Mouse (Mus musculus) thymus, postnatal 10 days (tissue): Measurements from ENCODE around the gene Pcca.

Experiments
- DNase-seq, 2 experiments: peaks; one replicate each; pipeline ENCODE4 v3.0.0; 2021; ENCODE audit warnings: low spot score in 2 of 2

Pcca gene

DNA sequence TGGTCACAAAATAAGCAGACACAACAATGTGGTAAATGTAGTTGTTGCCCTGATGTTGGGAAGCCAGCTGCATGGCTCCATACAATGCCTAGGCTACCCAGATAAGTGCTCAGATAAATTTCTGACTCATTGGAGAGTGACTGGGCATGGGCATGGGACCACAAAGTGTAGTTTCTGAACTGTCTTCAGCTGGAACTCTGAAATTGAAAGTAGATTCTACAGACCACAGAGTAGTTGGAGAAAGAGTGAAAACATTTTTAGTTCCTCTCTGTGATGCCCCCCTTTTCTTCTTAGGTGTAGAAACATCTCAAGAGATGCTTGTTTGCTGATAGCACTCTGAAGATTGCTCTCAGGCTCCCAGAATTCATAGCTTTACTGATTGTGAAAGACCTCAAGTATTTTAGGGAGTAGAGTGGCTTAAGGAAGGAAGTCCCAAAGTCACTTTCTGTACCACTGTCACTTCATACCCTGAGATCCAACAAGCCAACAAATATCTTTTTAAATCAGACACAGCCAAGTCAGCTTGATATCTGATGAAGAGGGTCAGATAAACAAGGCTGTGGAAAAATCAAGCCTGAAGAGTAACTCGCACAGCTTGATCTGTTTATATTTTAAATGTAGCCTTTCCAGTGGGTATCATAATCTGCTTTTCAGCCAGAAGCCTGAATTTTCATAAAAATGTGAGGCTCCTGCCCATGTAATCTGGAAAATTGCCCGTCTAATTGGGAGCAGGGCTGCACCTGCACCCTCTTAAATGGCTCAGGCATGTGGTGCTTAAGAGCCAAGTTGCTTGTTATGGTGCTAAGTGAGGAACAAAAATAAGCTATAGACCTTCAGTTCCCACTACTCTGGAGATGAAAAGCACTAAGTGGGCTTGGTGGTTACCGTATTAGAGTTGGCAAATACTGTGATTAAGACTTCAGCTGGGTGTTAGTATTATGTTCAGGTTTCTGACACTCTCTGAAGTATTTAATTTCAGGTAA lies 214.0 kb downstream of the Pcca start:
- DNase-seq: no peak

DNA sequence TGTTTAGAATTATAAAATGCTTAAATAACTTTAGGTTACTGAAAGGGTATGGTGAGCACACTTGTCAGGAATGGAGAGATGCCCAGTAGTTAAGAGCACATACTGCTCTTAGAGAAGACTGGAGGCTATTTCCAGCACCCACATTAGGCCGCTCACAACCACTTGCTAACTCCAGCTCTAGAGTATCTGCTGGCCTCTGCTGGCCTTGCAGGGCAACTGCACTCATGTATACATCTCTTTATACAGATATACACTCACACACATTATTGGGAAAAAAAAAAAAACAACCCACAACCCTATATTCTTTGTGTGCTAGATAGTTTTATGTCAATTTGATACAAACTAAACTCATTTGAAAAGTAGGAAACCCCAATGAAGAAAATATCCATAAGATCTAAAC lies 217.4 kb downstream of the Pcca start:
- DNase-seq: no peak

GRCm38 (mm10) chr14:122753278-122753677 lies 219.2 kb downstream of the Pcca start:
- DNase-seq: no peak

DNA sequence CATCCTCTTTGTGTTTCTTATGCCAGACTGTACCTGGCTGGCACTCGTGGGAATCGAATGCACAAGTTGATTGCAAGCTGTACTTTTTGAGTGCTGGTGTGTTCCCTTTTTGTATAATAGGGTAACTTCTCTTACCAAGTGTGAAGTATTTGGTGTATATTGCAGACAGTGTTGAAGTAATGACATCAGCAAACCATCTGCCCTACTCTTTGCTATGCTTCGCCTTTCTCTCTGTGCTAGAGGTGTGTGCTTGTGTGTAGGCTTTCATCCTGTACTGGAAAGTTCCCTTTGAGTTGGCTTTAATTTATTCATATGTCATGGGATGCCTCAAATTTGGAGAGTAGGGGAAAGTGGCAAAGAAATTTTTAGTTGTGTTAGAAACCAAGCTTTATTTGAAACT lies 220.2 kb downstream of the Pcca start:
- DNase-seq: no peak

- DNase-seq: no peak
These were observed 221.4 kb downstream of the Pcca start for GRCm38 (mm10) chr14:122755559-122755958.

GRCm38 (mm10) chr14:122756671-122757070 lies 222.5 kb downstream of the Pcca start:
- no peak for DNase-seq

DNA sequence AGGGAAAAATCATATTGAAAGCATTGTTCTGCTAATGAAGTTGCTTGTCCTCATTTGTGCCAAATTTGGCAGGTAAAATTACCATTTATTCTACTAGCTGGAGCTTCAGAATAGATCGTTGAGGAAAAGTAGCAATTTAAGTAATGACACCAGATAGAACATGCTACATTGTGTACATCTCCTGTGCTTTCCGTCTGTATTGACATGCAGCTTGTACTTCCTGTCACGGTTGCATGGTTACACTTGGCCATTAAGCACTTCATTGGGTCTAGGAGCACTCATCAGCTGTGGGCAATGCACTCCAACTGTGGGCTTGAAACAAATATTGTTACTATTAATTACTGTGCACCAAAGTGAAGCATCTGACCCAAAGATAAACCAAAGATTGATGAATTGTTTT lies 225.8 kb downstream of the Pcca start:
- DNase-seq: no peak

GRCm38 (mm10) chr14:122760803-122761202 lies 226.7 kb downstream of the Pcca start:
- DNase-seq: no peak

- DNase-seq: no peak
These were observed 228.5 kb downstream of the Pcca start for GRCm38 (mm10) chr14:122762603-122763002.

GRCm38 (mm10) chr14:122765951-122766350 lies 231.8 kb downstream of the Pcca start:
- DNase-seq: no peak

DNA sequence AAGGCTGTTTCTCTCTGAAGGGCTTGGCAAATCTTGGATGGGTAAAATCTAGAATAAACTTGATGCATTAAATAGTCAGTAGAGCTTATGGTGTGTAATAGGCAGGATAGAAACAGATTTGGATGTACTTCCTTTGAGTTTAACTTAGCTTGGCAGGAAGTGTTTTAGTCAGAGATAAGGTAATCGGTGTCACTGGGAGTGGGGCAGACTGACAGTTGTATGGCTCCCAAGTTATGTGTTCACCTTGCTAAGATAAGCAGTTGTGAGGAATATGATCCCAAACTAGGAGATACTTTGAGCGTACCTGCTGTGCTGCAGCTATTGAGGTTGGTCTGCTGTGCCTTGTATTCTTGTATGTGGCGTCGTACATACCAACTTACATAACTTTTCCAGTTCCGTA lies 232.3 kb downstream of the Pcca start:
- no peak for DNase-seq

GRCm38 (mm10) chr14:122784701-122785100 lies 250.6 kb downstream of the Pcca start:
- no peak for DNase-seq

GRCm38 (mm10) chr14:122788199-122788598 lies 254.1 kb downstream of the Pcca start:
- no peak for DNase-seq

DNA sequence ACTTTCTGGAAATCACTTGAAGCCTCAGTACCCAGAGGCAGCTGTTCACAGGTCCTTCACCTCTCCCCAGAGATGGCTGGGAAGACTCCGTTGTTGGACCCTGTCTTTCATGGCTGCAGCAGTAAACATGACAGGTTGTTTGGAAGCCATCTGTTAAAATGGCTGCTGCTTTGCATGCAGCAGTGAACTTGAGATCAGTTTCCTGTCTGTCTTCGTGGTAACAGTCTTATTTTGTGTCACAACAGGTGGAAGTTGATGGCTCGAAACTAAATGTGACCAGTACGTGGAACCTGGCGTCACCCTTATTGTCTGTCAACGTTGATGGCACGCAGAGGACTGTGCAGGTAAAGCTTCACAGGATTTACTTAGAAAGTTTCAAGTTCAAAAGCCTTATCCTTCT lies 256.0 kb downstream of the Pcca start:
- DNase-seq: no peak

DNA sequence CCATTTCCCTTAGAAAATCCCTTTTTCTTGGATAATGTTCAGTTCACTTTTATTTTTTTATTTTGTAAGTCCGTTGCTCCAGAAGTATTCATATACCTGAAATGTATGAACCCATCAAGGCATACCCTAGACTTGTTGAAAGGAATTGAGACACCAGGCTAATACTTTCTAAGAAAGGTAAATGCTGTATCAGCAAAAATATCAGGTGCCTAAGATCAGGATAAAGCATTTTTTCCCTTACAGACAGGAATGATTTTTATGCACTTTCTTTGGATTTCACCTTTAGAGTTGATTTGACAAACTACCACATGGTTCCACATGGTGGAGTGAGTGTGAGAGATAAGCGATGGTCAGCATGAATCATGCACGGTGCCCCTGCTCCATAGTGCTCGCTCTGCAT lies 259.2 kb downstream of the Pcca start:
- DNase-seq: no peak

DNA sequence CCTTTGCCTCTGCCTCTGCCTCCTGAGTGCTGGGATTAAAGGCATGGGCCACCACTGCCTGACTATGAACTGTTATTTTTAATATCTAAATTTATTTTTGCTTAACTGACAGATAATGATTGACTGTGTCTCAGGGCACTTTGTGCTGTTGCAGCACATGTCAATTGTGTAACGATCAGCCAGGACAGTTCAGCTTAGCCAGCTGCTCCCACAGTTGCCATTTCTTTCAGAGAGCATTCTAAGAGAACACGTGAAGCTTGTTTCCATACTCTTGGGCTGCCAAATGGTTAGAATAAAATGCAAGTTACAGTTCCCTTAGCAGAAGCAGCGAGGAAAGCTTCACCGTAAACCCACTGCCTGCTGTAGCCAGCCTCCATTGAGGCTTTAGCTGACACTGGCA lies 266.2 kb downstream of the Pcca start:
- DNase-seq: no peak

DNA sequence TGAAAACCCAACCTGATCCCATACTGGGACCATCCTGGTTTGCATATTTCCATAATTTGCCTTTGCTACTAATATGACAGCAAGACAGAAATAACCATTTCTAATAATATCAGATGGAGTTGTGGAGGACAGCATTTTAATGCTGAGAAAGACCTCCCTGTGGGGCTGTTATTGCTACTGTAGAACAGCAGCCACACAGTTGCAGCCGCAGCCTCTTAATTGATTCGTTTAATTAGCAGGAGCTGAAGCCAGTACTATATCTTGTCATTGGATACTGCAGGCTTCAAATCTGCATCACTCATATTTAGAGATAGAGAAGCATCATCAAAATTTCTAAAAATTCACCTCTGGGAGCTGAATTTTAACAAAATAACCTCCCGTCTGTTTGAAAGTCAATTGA lies 286.9 kb downstream of the Pcca start:
- no peak for DNase-seq

DNA sequence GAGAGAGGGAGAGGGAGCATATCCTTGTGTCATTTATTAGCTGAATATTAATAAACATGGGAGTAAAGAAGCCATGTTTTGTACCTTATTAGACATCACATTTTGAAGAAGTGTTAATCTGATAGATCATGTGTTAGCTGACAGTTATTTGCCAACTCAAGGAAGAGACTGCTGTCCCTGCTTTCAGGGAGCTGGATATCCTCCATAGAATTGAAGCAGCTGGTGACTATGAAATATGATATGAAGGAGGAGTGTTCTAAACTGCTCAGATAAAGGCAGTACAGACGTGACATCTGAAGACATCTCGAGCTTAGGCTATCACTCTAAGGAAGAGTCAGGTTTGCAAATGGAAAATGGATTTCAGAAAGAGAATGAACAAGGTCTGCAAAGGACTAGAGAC lies 289.7 kb downstream of the Pcca start:
- DNase-seq: no peak

GRCm38 (mm10) chr14:122825464-122825863 lies 291.3 kb downstream of the Pcca start:
- DNase-seq: no peak

DNA sequence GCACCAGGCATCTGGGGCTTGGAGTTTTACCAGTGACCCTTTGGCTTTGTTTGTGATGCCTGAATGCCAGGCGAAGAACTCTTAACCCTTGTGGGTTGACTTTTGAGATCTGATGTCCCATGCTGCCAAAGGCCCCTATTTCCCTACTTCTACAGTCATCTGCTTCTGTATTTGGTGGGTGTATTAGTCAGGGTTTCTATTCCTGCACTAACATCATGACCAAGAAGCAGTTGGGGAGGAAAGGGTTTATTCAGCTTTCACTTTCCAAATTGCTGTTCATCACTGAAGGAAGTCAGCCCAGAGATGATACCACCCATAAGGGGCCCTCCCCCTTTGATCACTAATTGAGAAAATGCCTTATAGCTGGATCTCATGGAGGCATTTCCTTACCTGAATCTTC lies 296.3 kb downstream of the Pcca start:
- DNase-seq: no peak

- DNase-seq: no peak
These were observed 299.5 kb downstream of the Pcca start for GRCm38 (mm10) chr14:122833666-122834065.

DNA sequence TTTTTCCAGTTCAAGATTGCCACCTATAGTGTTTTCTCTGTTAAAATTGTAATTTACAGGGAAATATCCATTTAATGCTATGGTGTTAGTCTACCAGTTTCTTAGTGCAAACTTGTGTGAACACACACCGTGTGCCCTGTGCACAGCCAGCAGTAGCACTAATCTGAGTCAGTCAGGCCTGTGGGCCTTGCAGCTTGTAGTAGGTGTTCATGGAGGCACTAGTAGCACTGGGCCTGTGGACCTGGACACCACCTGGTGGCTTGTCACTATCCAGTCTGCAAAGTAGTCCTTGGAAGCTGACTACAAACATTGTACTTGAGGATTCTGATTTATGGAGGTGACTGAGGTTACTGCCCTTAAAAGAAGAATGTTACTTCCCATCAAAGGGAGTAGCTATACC lies 300.6 kb downstream of the Pcca start:
- no peak for DNase-seq

GRCm38 (mm10) chr14:122835487-122836190 lies 301.5 kb downstream of the Pcca start:
- DNase-seq: no peak
